Mouse (Mus musculus) liver (tissue): ENCODE data around the gene Fbxw10.

Experiments
- DNase-seq: peaks from one replicate; pipeline ENCODE4 v3.0.0-alpha.2; 2020; ENCODE audit warnings: mixed read lengths

Gene Fbxw10

DNA sequence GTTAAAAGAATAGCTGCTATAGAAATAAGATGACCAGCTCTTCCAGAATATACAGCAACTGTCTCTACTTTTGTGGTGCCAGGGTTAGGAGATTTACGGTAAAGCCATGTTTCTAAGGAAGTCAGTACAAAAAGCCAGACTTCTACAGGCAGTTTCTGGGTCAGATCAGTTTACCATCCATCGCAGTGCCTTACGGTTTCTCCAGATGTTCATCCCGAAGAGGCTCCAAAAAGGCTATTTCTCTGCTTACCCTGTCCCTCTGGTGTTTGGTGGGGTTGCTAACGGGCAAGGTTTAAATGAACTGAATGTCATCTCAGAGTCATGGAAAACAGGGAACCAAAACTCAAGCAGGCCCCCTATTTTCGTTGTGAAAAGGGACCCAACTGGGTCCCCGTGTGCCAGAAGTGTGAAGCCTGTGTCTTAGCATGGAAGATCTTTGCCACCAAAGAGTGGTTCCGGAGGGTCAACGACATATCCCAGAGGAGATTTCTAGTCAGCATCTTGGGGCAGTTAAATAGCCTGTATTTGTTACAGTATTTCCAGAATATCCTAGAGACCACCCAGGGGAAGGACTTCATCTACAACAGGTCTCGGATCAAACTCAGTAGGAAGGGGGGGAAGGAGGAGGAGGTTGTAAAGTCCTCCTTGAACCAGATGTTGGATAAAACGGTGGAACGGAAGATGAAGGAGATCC is at the start of gene Fbxw10:
Gene Fbxw10, plus strand, starts transcription at position 109 of the 694 bp plus-strand sequence.
- DNase-seq: no peak

DNA sequence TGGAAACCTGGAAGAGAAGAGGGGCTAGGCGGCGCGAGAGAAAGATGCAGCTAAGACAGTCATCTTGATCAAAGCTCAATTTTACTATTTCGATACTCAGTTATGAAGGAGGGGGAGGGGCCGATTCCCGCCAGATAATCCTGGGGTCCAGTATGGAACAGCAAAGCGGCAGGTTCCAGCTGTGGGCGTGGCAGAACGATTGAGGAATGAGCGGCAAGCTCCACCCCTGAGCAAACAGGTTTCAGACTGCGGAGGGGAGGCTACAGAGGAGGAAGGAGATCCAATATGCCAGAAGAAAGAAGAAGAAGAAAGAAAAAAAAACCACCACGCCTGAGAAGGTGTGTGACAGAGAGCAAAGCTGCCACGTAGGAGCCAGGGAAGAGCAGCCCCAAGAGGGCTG is 42.8 kb upstream of the Fbxw10 start:
- DNase-seq: no peak

DNA sequence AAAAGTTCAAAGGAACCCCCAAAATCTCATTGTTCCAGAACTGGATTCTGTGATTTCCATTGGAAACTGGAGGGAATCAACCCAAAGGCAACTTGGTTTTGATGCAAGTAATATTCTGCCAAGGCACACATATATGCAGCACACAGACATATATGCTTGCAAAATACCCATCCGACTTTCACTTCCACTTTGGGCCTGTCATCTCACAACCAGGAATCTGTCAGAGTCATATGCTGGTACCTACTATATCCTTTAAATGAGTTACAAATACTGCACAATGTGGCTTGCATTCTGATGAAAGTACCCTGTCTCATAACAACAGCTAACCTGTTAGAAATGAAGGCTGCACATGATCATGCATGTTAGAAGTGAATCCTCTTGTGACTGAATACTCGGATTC is 38.9 kb upstream of the Fbxw10 start:
- no peak for DNase-seq

DNA sequence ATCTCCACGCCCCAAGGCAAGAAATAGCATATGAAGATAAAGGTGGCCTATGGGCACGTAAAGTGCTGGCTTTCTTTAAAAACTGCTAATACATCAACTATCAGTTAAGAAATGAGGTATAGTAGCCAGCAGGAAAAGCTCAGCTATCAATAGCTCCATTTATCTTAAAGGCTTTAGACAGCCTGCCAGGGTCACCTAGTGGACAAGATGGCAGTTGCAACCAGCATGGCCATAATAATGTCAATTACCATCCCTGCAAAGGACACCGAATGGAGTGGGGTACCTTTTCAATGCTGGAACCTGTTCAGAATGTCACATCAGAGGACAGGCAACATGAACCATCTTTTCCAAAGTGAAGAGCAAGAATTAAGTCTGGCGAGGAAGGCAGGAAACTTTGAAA is 37.7 kb upstream of the Fbxw10 start:
- DNase-seq: no peak

DNA sequence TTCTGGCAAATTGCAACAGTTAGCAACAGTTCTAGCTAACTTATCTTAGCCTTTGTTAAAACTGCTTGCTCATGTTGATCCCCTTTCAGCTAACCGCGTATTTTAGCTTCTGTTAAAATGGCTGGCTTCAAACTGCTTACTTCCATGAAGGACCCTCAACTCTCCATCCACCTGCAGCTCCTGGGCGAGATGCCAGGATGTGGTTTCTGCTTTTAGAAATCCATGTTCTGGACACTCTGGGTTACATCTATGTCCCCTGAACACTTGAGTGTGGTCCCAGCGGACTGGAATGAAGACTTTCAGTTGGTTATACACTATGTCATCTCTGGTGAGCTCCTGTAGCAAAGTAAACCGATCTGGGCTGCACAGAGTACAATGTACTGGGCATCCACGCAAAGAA is 34.6 kb upstream of the Fbxw10 start:
- no peak for DNase-seq

DNA sequence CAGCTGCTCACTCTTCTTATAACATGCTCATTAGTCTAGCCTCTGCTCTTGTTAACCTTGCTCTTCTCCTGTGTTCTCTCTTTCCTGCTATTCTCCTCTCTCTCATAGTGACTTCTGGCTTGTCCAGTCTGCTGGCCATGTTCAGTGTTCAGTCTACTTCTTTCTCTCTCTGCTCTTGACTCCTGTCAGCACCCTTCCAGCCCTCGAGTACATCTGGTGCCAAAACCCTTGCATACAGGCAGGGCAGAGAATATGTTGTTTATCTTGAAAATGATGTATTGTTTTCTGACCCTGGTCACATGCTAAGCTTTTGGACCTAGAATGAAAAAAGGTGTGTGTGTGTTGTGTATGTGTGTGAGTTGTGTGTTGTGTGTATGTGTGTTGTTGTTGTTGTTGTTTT is 33.4 kb upstream of the Fbxw10 start:
- no peak for DNase-seq

DNA sequence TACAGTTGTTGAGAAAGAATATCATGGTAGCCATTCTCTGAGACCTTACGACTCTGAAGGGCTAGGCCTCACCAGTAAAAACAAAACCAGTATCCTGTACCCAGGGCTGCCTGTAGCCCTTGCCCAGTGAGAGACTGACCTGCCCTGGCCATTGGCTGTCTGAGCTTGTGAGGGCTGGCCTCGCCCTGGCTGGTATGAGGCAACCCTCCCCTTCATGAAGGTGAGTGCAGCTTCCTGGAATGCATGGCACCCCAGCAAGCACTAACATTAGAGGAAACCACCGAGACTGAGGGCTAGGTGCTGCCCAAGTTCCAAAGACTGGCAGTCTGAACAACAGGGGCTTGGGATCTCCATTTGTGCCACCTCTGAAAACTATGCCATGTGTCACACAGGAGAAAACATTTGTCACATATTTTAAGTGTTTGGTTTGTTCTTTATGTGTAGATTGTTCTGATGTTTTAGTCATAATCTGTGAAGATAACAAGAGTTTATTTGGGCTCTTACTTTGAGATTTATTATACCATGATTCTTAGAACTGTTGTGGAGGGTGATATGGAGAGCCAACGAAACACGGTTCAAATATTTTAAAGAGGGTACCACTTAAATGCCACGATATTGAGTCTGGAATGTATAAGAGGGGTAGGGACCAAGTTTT is 32.8 kb upstream of the Fbxw10 start:
- no peak for DNase-seq

DNA sequence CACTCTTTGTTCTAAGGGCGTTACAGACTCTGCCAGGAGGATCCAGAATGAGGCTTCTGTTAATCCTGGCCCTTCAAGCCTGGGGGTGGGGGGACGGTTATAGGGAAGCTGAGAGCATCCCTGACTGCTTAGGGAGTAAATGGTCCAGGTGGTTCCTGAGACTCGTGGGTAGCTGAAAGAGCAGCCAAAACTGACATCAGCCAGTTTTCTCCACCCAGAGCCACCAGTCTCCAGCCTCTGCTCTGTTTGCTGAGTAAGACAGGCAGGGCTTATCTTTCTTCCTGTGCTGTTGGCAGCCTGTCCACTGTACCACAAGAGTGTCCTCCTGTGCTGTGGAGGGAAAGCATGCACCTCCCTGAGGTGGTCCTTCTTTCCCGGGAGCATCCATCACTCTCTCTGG is 32.2 kb upstream of the Fbxw10 start:
- peak; percentile 5 for DNase-seq

DNA sequence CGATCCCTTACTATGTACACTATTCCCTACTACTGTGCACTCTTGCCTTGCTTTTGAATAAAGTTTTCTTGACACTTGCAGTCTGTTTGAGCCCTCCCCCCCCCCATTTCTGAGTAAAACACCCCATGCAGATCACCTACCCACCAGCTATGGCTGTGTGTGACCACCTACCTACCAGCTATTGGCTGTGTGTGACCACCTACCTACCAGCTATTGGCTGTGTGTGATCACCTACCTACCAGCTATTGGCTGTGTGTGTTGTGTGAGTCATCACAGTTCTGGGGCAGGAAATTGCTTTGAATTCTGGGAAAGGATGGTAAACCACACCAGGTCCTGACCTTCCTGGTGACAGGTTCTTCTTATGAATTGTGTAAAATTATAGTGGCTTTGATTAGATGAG is 31.4 kb upstream of the Fbxw10 start:
- no peak for DNase-seq

DNA sequence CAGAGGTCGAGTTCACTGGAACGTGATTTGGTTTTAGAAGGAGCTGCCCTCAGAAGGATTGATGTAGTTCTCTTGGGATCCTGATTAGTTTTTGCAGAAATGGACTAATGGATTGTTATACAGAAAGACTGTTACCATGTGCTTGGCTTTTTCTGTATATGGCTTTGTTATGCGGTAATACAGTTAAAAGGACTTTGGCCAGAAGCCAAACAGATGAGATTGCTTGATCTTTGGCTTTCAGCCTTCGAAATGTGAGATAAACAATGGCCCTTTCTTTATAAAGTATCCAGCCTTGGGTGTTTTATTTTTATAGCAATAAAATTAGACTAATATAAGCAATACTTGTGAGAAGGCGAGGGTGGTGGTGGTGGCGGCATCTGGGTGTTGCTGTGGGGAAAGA is 30.3 kb upstream of the Fbxw10 start:
- DNase-seq: no peak

DNA sequence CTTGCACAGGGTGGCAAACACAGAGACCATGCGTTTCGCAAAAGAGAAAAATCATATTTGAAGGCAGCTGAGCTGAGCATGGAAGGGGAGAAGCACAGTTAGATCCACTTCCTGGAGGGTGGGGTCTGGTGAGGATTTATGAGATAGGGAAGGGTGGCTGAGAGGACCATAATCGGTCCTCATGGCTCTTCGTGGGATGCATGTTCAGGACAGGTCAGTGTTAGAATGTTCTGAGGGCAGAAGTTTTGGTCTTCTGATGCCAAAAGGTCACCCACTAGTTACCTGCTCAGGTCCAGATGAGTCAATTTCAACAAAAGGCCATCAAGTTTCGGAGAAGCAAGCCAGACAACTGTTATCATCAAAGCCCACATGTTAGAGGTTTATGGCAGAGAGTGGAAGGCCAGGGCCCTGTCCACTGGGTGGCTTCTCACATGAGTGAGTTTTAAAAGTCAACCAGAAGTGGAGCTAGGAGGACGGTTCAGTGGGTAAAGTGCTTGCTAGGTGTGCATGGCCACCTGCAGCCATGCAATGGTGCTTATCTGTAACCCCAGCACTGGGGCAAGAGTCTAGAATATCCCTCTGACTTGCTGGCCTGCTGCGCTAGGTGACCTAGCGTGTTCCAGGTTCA is 27.7 kb upstream of the Fbxw10 start:
- no peak for DNase-seq

DNA sequence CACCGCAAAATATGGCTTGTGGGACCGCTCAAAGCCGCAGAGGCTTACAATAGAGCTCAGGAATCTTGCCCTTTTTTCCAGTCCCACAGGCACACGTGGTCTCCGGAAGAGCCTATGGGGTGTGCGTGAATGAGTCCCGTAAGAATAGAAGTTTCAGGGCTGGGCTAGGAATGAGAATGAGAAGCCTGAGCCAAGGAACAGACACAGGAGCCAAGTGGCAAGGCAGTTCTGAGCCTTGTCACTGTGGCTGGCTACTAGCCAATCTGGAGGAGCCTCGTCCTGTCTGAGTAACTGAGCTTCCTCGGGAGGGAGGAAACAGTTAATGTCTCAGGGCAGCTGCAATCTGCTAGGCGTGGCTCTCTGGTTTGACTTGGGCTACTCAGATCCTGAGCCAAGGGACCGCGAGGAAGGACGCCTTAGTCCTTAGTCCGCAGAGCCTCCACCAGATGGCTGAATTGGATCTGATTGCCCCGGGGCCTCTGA is 26.8 kb upstream of the Fbxw10 start, which contains the start of gene Trim16:
Gene Trim16, plus strand, starts transcription at position 173 of the 483 bp plus-strand sequence.
- DNase-seq: peak; percentile 46

DNA sequence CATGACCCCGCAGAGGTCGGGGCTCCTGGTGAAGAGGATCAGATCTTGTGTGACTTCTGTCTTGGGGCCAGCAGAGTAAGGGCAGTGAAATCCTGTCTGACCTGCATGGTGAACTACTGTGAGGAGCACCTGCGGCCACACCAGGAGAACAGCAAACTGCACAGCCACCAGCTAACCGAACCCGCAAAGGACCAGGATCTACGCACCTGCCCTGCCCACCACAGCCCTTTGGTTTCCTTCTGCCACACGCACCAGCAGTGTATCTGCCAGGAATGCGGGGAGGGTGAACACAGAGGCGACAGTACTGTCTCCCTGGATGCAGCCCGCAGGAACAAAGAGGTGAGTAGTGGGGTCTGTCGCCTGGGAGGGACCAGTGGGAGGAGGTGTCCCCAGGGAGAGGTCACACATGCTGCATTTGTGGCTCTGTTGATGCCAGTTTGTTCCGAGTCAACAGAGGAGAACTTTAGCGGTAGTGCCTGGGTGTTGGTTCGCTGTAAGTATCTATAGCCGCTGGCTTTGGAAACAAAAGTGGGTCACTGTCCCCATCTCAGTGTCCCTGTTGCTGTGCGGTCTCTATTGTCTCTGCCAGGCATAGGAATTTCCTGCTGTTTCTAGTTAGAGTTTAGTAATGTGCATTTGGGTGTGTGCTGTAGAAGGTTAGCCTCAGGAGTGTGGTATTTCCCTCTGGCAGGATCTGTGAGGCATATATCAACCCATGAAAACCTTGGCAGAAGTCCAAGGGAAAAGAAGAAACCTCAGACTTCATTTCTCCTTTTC is 26.0 kb upstream of the Fbxw10 start:
- no peak for DNase-seq

DNA sequence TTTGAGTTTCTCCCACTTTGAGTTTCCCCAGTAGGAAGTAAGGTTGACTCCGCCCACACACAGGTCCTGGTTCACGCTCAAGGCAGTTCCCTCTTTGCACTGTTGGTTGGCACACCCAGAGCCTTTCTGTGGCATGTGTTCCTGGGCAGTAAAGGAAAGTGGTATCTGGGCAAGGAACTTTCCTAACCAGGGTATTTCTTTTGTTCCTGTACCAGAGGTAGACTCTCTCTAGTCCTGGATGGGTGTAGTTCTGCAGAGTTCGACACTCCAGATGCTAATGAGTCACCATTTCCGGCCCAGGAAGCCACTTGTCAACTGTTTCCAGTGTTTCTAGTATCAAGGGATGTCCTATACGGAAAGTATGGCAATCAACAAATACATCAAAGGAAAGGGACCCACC is 25.0 kb upstream of the Fbxw10 start:
- DNase-seq: no peak

DNA sequence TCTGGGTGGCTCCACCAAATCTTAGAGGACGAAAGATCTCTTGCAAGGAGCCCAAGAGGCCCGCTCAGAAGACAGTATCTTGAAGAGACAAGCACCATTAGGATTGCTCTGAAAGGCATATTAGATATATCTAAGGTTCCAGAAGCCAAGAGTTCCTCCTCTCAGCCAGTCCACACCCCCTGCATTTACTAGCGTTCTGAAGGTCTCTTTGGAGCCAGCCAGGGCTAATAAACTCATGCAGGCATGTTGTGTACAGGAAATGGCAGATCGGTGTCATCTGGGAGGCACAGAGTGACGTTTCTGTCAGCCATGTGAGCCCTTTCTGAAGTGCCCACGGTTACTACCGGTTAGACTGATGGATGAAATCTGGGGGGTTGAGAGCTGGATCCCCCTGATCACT is 22.7 kb upstream of the Fbxw10 start:
- no peak for DNase-seq

DNA sequence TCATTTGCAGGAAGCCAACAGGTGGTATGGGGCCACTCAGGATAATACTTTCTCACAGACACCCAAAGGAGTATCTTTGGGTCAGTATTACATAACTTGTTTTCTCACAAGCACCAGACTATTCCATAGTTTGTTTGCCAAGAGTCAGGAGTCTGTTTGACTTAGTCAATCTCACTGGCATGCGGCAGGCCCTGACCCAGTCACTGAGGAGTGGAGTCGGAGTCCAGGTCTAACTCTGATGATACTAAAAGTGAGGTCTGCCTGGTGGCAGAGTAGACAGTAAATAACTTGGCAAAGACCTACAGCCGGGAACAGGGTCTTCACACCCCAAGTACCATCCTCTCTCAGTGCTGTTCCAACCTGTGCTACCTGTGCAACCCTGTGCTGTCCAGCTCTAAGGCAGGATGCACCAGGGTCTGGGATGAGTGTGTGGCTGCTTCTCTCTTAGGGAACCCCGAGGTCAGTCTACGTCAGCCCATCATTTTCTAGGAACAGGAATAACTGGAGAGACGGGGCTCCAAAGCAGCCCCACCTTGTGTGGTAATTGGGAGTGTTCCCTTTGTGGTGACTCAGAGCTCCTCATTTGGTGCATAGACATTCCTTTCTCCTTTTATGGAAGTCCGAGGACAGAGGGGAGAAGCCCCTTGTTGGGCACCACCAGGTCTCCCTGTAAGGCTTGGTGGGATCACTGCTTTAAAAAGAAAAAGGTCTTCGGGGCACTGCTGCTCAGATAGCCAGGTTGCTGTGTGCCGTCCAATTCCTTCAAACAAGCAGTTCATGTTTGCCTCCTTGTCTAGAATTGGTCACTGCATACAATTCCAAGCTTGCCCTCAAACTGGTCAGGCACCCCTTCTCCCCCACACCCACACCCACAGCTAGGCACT is 21.4 kb upstream of the Fbxw10 start:
- DNase-seq: no peak

DNA sequence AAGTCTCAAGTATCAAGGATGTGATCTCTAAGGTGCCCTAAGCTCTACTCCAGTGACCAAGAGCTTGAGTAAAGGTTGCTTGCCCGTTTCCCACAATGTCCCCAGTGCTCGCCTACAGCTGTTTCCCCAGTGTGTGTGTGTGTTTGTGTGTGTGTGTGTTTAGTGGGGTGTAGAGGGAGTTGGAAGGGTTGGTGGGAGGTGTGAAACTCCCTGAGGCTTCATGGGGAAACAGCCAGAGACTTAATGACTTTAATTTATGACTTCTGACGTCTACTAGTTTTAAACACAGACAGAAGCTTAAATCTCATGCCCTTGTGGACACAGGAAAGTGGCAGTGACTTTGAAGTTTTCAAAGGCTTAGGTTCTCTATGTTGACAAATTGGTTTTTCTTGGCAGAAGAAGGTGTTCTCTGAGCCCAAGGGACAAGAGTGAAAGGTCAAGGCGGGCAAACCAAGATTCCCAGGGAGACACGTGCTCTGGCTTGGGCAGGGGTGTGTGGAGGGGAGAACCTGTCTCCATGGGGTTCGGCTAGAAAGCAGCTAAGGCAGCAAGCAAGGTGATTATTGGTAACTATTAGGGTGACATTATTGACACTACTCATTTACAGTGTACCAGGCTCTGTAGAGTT is 20.6 kb upstream of the Fbxw10 start:
- no peak for DNase-seq

DNA sequence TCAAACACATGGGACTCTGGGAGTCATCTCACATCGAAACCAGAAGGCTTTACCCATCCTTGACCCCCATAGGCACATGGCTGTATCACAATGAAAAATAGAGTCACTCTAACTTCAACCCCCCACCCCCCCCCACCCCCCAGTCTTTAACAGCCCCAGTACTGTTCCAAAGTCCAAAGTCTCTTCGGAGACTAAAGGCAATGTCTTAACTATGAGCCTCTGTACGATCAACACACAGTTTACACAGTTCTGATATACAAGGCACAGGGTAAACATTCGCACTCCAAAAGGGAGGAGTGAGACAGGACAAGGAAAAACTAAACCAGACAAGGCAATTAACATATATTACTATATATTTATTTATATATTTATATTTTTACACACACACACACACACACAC is 19.7 kb upstream of the Fbxw10 start:
- no peak for DNase-seq

DNA sequence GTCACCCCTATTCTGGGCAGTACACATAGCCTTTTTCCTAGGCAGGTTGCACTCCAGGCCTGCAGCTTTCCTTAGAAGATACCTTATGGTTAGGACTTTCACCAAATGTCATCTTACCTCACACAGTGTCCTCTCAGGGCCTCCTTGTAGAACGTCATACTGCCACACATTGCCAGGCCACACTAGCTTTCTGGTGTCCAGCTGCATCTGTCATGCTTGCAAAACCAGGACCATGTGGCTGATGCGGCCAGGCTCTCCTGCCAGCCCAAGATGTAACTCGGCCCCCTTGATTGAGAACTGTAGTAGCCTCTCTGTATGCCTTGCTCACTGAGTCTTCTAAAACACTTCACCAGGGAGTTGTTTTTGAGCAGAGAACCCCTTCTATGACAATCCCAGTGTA is 19.0 kb upstream of the Fbxw10 start:
- no peak for DNase-seq

DNA sequence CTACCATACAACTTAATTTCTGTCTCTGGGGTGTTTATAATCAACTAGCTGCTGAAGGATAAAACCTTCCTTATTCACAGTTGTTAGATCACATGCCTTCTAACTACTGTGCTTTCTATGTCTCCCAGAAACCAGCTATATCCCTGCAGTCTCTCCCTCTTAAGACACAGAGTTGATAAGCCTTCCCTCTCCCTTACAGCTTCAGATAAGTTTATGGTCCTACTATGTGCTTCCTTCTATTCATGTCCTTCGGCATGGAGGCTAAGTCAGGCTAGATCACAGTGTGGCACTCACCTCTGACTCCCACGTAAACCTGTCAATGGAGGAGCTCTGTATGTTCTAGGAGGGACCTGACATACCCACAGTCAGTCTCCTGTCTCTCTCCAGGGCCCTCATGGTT is 16.5 kb upstream of the Fbxw10 start:
- DNase-seq: no peak

DNA sequence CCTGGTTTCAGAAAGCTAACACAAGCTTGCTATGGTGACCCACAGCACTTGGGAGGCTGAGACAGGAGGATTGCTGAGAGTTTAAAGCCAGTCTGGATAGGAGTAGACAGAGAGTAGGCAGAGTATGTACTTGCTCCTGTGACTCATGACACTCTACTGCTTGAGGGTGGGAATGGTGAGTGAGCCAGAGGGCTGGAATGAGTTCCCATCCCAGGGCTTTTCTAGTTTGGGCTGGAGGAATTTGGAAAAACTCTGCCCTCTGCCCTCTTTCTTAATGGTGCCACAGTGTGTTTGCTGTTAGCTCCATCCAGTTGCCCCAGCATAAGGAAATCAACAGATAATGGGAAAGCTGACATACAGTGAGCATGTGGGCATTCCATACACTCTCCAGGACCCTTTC is 15.0 kb upstream of the Fbxw10 start:
- no peak for DNase-seq

DNA sequence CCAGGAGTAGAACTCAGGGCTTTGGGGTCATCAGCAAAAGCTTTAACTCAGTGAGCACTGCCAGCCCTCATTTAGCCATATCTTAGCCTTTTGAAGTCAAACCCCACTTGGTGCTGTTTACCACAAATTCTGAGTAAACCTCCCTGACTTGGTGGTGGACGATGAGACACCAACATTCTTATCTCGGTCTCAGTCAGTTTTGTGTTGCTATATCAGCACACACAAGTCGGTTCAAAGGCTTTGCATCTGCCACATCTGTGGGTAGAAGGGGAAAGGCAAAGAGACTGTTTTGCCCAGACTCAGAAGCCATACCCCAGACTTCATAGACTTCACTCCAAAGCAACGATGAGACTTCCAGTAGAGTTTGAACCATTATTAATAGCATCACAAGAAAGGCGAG is 2.3 kb upstream of the Fbxw10 start:
- DNase-seq: no peak
